Mouse (Mus musculus): ENCODE measurements around the gene Atg2b. TPM values are rescaled to one million over a fixed set of nuclear protein-coding genes. Genes with fewer than 3 reads are reported as not detected.

Atg2b gene
- 9.5 TPM for polyA plus RNA-seq (2015; fragmentation: Illumina TruSeq; extraction: RNeasy Lipid Tissue Mini Kit (QIAGEN cat#74804); ENCODE audit: insufficient read depth, low read depth, low replicate concordance)

DNA sequence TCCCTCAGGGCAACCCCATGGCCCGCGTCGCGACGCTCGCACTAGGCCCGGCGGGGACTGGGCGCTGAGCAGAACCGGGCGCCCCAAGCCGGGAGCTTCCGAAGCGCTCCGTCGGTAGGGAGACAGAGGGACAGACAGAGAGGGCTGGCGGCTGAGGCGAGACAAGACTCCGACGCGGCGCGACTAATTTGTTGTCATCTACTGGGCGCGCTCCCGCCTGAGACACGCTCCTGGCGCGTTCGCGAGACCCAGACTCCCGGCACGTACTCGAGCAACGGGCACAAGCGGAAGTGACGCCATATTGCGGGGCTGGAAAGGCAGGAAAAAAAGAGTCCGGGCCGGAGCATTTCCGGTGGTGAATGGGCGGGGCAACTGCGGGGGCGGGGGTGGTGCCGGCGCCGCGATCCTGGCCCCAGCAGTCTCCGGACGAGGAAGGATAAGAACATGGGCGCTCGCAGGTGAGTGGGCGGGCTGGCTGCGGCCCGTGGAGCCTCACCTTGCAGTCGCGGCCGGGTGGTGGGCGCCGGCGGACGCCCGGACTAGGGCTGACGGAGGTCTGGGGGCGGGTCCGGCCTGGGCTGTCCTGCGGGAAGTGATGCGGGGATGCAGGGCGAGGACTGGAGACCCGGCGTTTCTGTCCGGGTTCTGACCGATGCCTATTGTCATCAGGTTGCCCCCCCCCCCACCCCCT, at the start of gene Atg2b:
TSS of gene Atg2b (minus strand) at position 211 of the 691 bp plus-strand sequence.

DNA sequence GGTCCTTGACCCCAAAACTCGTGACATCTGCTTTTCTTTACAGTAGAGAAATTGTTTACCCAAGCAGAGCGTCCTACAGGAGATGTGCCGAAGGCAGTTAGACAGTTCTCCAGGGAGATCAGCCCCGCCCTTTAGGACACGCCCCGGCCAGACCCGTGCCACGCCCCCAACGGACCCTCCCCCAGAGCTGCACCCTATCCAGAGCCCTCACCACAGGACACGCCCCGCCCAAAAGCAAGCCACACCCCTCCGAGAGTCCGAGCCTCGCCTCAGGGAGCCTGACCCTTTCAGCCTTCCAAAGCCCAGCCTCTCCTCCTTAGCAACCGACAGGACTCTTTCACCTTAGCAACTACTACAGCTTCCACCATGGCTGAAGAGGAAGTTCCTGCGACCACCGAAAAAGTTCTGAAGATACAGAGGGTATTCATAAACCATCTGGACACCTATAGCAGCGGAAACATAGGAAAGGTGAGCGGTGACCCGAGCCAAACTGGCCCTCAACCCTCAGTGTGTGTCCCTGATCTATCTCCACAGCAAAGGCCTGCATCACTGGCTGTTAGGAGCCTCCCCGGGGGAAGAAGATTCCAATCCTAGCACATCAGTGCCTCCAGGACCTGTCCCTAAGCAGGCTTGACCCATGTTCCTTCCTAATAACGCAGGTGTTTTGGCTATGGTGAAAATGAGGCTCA, 20.9 kb upstream of the Atg2b start, which contains the start of gene Ak7:
TSS of gene Ak7 (plus strand) at position 178 of the 689 bp plus-strand sequence.

GRCm38 (mm10) chr12:105683933-105684901, 794 bp downstream of the Atg2b start, which contains the start of gene Gskip:
Gene Gskip (plus strand): TSS chr12:105684829.

DNA sequence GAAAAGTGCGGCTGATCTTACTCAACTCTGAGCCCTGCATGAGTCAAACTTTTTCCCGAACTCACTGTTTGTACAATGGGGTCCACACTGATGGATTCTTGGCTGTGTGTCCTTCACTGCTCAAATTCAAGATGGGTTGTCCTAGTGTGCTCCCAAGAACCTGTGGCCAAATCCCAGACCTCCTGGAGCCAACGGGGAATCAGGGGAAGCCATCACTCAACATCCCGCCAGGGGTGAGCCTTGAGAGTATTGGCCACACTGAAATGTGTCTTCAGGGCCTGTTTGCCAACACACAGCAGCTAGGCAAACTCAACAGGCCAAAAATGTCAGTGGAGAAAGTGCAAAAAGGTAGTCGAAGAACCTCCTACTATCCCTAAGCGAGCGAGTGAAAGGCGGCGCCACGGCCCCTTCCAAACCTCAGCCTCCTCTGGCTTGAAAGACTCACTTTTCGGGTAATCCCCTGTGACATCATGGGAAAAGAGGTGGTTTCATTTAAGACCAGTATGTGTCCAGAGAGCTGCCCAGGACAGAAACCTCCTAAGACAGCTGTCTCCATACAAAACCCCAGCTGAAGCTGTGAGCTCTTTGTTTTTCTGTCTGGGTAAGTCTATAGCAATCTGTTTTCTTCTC, 82.3 kb downstream of the Atg2b start, which contains the start of gene Bdkrb1:
TSS of gene Bdkrb1 (plus strand) at position 505 of the 630 bp plus-strand sequence.

Other genes with a start within 250 kb of the Atg2b start
- 0.35 TPM for gene D430019H16Rik, start 231.4 kb downstream of the Atg2b start, polyA plus RNA-seq (2015; fragmentation: Illumina TruSeq; extraction: RNeasy Lipid Tissue Mini Kit (QIAGEN cat#74804); ENCODE audit: insufficient read depth, low read depth, low replicate concordance)
- 4.5 TPM for gene Bdkrb2, start 122.0 kb downstream of the Atg2b start, polyA plus RNA-seq (2015; fragmentation: Illumina TruSeq; extraction: RNeasy Lipid Tissue Mini Kit (QIAGEN cat#74804); ENCODE audit: insufficient read depth, low read depth, low replicate concordance)
- gene Bdkrb1, start 82.1 kb downstream of the Atg2b start, polyA plus RNA-seq (2015; fragmentation: Illumina TruSeq; extraction: RNeasy Lipid Tissue Mini Kit (QIAGEN cat#74804); ENCODE audit: insufficient read depth, low read depth, low replicate concordance) = not detected
- gene Gskip, start 382 bp downstream of the Atg2b start, polyA plus RNA-seq (2015; fragmentation: Illumina TruSeq; extraction: RNeasy Lipid Tissue Mini Kit (QIAGEN cat#74804); ENCODE audit: insufficient read depth, low read depth, low replicate concordance) = 2.3 TPM
- gene Ak7, start 20.8 kb upstream of the Atg2b start, polyA plus RNA-seq (2015; fragmentation: Illumina TruSeq; extraction: RNeasy Lipid Tissue Mini Kit (QIAGEN cat#74804); ENCODE audit: insufficient read depth, low read depth, low replicate concordance) = not detected
- gene Papola, start 99.5 kb upstream of the Atg2b start, polyA plus RNA-seq (2015; fragmentation: Illumina TruSeq; extraction: RNeasy Lipid Tissue Mini Kit (QIAGEN cat#74804); ENCODE audit: insufficient read depth, low read depth, low replicate concordance) = 32.0 TPM